9 mouse cellular contexts compared by ENCODE assay signal in genomic region chr4:134430381-134431004, GRCm38 (mm10). TPM values are rescaled to one million over a fixed set of nuclear protein-coding genes. Genes with fewer than 3 reads are reported as not detected.
DNase-seq lines count a peak whose midpoint lies in the region; ATAC-seq lines count a peak whose summit lies in the region.
"Had no signal": no experiment of that assay in that cellular context is flagged by ENCODE, and none has a peak within 500 bp of the region (broad histone marks: within the 10 kb centered on the region; RNA-seq: fewer than 3 reads in every experiment).

No protein-coding gene starts in this region.

- H3K27ac ChIP-seq in heart, embryonic 10.5 days = peak overlapping the region; percentile 52
- H3K27ac ChIP-seq in embryonic facial prominence, embryonic 13.5 days = peak overlapping the region; percentile 89
- H3K27ac ChIP-seq in intestine, embryonic 16.5 days (ENCODE audit: low read length) = peak overlapping the region; percentile 78
- H3K27ac ChIP-seq in limb, embryonic 11.5 days (replicated peaks; ENCODE audit: low read depth, low read length) = no peak overlapping the region
- H3K27ac ChIP-seq in neural tube, embryonic 11.5 days (ENCODE audit: low read depth, low read length) = peak overlapping the region; percentile 73
- no peak overlapping the region for H3K27ac ChIP-seq in liver, embryonic 11.5 days (ENCODE audit: low read depth, low read length)

- H3K4me1 ChIP-seq in heart, embryonic 10.5 days = peaks cover 10% of the 10 kb centered on the region
- peaks cover 18% of the 10 kb centered on the region for H3K4me1 ChIP-seq in embryonic facial prominence, embryonic 13.5 days
- H3K4me1 ChIP-seq in intestine, embryonic 16.5 days (ENCODE audit: control insufficient read depth, insufficient read depth, low read length) = peaks cover 12% of the 10 kb centered on the region
- H3K4me1 ChIP-seq in limb, embryonic 11.5 days (ENCODE audit: control insufficient read depth, insufficient read depth, low read length) = no peaks in the 10 kb centered on the region
- peaks cover 7% of the 10 kb centered on the region; the same call in 1 of the 2 replicates for H3K4me1 ChIP-seq in neural tube, embryonic 11.5 days (ENCODE audit: control insufficient read depth, insufficient read depth, low read length)
- no peaks in the 10 kb centered on the region for H3K4me1 ChIP-seq in liver, embryonic 11.5 days (replicated peaks; ENCODE audit: control insufficient read depth, insufficient read depth, low read length)

- peak overlapping the region; percentile 46 for H3K4me2 ChIP-seq in embryonic facial prominence, embryonic 13.5 days
- peak overlapping the region; percentile 25; the same call in 1 of the 2 replicates for H3K4me2 ChIP-seq in intestine, embryonic 16.5 days (ENCODE audit: low read depth, low read length)
- no peak overlapping the region for H3K4me2 ChIP-seq in limb, embryonic 11.5 days (ENCODE audit: low read depth, severe bottlenecking)
- H3K4me2 ChIP-seq in neural tube, embryonic 11.5 days (ENCODE audit: low read depth) = peak overlapping the region; percentile 15; the same call in 1 of the 2 replicates
- no peak overlapping the region for H3K4me2 ChIP-seq in liver, embryonic 11.5 days

- H3K9ac ChIP-seq in embryonic facial prominence, embryonic 13.5 days = peak overlapping the region; percentile 57; the same call in 1 of the 2 replicates
- peak overlapping the region; percentile 59 for H3K9ac ChIP-seq in intestine, embryonic 16.5 days (ENCODE audit: low read depth, low read length)
- H3K9ac ChIP-seq in limb, embryonic 11.5 days (ENCODE audit: low read length) = no peak overlapping the region
- no peak overlapping the region for H3K9ac ChIP-seq in neural tube, embryonic 11.5 days (ENCODE audit: low read length)
- H3K9ac ChIP-seq in liver, embryonic 11.5 days (ENCODE audit: low read depth, low read length) = no peak overlapping the region

- ATAC-seq in embryonic facial prominence, embryonic 13.5 days (ENCODE audit: insufficient number of reproducible peaks, insufficient read depth, low FRiP score, low TSS enrichment, low read depth) = no peak
- ATAC-seq in intestine, embryonic 16.5 days = peak; percentile 58; the same call in 1 of the 2 replicates
- no peak for ATAC-seq in limb, embryonic 11.5 days (ENCODE audit: insufficient number of reproducible peaks, low FRiP score, low TSS enrichment, low read depth)
- ATAC-seq in neural tube, embryonic 11.5 days (ENCODE audit: insufficient read depth, low FRiP score, low TSS enrichment) = peak; percentile 63; the same call in 1 of the 2 replicates
- ATAC-seq in liver, embryonic 11.5 days (replicated peaks; ENCODE audit: low FRiP score) = no peak

- no peak overlapping the region for H3K4me3 ChIP-seq in heart, embryonic 10.5 days
- peak overlapping the region; percentile 10; the same call in 1 of the 2 replicates for H3K4me3 ChIP-seq in embryonic facial prominence, embryonic 13.5 days
- H3K4me3 ChIP-seq in intestine, embryonic 16.5 days (ENCODE audit: low read length) = no peak overlapping the region
- no peak overlapping the region for H3K4me3 ChIP-seq in limb, embryonic 11.5 days (ENCODE audit: low read depth, low read length)
- H3K4me3 ChIP-seq in neural tube, embryonic 11.5 days (ENCODE audit: low read depth, low read length) = no peak overlapping the region
- no peak overlapping the region for H3K4me3 ChIP-seq in liver, embryonic 11.5 days (ENCODE audit: low read depth, low read length)
- H3K4me3 ChIP-seq: erythroblast, embryonic 14.5 days had no signal

- H3K27me3 ChIP-seq in heart, embryonic 10.5 days (ENCODE audit: insufficient read depth, poor library complexity, severe bottlenecking) = no peaks in the 10 kb centered on the region
- H3K27me3 ChIP-seq in embryonic facial prominence, embryonic 13.5 days = no peaks in the 10 kb centered on the region
- H3K27me3 ChIP-seq in intestine, embryonic 16.5 days (replicated peaks; ENCODE audit: control insufficient read depth, insufficient read depth, low read length) = no peaks in the 10 kb centered on the region
- H3K27me3 ChIP-seq in limb, embryonic 11.5 days (ENCODE audit: control insufficient read depth, insufficient read depth, low read length) = no peaks in the 10 kb centered on the region
- no peaks in the 10 kb centered on the region for H3K27me3 ChIP-seq in neural tube, embryonic 11.5 days (ENCODE audit: control insufficient read depth, insufficient read depth, low read length)
- no peaks in the 10 kb centered on the region for H3K27me3 ChIP-seq in liver, embryonic 11.5 days (replicated peaks; ENCODE audit: control insufficient read depth, insufficient read depth, low read length)

- H3K9me3 ChIP-seq in heart, embryonic 10.5 days = no peaks in the 10 kb centered on the region
- H3K9me3 ChIP-seq in embryonic facial prominence, embryonic 13.5 days = no peaks in the 10 kb centered on the region
- H3K9me3 ChIP-seq in intestine, embryonic 16.5 days (ENCODE audit: control insufficient read depth, low read length) = no peaks in the 10 kb centered on the region
- no peaks in the 10 kb centered on the region for H3K9me3 ChIP-seq in limb, embryonic 11.5 days (ENCODE audit: control insufficient read depth, low read length)
- no peaks in the 10 kb centered on the region for H3K9me3 ChIP-seq in neural tube, embryonic 11.5 days (ENCODE audit: control insufficient read depth, low read length)
- no peaks in the 10 kb centered on the region for H3K9me3 ChIP-seq in liver, embryonic 11.5 days (ENCODE audit: control insufficient read depth, low read length)

- H3K36me3 ChIP-seq in heart, embryonic 10.5 days = peaks cover 6% of the 10 kb centered on the region; the same call in 1 of the 2 replicates
- H3K36me3 ChIP-seq in embryonic facial prominence, embryonic 13.5 days = peaks cover 14% of the 10 kb centered on the region
- H3K36me3 ChIP-seq in intestine, embryonic 16.5 days (ENCODE audit: control insufficient read depth, insufficient read depth, low read length) = no peaks in the 10 kb centered on the region
- H3K36me3 ChIP-seq in limb, embryonic 11.5 days (ENCODE audit: control insufficient read depth, insufficient read depth, low read length) = no peaks in the 10 kb centered on the region
- no peaks in the 10 kb centered on the region for H3K36me3 ChIP-seq in neural tube, embryonic 11.5 days (ENCODE audit: control insufficient read depth, insufficient read depth, low read length)
- H3K36me3 ChIP-seq in liver, embryonic 11.5 days (ENCODE audit: control insufficient read depth, insufficient read depth, low read length) = no peaks in the 10 kb centered on the region

- WGBS in heart, embryonic 10.5 days = 48% methylated on average over 23 of the region's 23 CpGs
- WGBS in embryonic facial prominence, embryonic 13.5 days = 23% methylated on average over 23 of the region's 23 CpGs
- WGBS in intestine, embryonic 16.5 days = 29% methylated on average over 23 of the region's 23 CpGs
- 31% methylated on average over 23 of the region's 23 CpGs for WGBS in limb, embryonic 11.5 days
- WGBS in neural tube, embryonic 11.5 days = 28% methylated on average over 23 of the region's 23 CpGs
- WGBS in liver, embryonic 11.5 days = 54% methylated on average over 23 of the region's 23 CpGs

- no peak for DNase-seq in heart, embryonic 10.5 days (ENCODE audit: low spot score)
- no peak for DNase-seq in heart, postnatal 4 days
- peak; percentile 38 for DNase-seq in limb, embryonic 11.5 days (ENCODE audit: low spot score)
- DNase-seq in neural tube, embryonic 11.5 days (ENCODE audit: low spot score) = peak; percentile 73
- no peak for DNase-seq in liver, embryonic 11.5 days (ENCODE audit: low spot score)
- DNase-seq in natural killer cell, adult 2 months (ENCODE audit: low spot score in 2 of 2) = no peak

RNA-seq across cellular contexts. Expression of gene Pafah2, which starts 34.4 kb away (rescaled TPM):
- polyA plus RNA-seq in heart, embryonic 10.5 days (2016; fragmentation: Nextera tagmentation; extraction: Ambion mirVana) = 8.0 and 9.6 TPM in 2 replicates
- total RNA-seq in heart, postnatal 4 days (2021) = 1 to 10 TPM; 8.6 to 8.9 TPM
- 12.0 and 13.0 TPM in 2 replicates for polyA plus RNA-seq in embryonic facial prominence, embryonic 13.5 days (2015; fragmentation: Nextera tagmentation; extraction: Ambion mirVana)
- polyA plus RNA-seq in intestine, embryonic 16.5 days (2015; fragmentation: Nextera tagmentation; extraction: Ambion mirVana) = 61.6 and 69.2 TPM in 2 replicates
- polyA plus RNA-seq in limb, embryonic 11.5 days (2014; fragmentation: Nextera tagmentation; extraction: Ambion mirVana) = 9.5 and 10.8 TPM in 2 replicates
- 6.9 and 11.4 TPM in 2 replicates for polyA plus RNA-seq in neural tube, embryonic 11.5 days (2014; fragmentation: Nextera tagmentation; extraction: Ambion mirVana)
- 7.9 and 8.5 TPM in 2 replicates for polyA plus RNA-seq in liver, embryonic 11.5 days (2014; fragmentation: Nextera tagmentation; extraction: Ambion mirVana)
- polyA plus RNA-seq: erythroblast, embryonic 14.5 days had no signal

RNA-seq across cellular contexts. Expression of gene Stmn1, which starts 37.6 kb away (rescaled TPM):
- 838 and 1,170 TPM in 2 replicates for polyA plus RNA-seq in heart, embryonic 10.5 days (2016; fragmentation: Nextera tagmentation; extraction: Ambion mirVana)
- total RNA-seq in heart, postnatal 4 days (2021) = 100 to 1,000 TPM; 312 to 327 TPM
- 2,120 and 2,313 TPM in 2 replicates for polyA plus RNA-seq in embryonic facial prominence, embryonic 13.5 days (2015; fragmentation: Nextera tagmentation; extraction: Ambion mirVana)
- polyA plus RNA-seq in intestine, embryonic 16.5 days (2015; fragmentation: Nextera tagmentation; extraction: Ambion mirVana) = 982 and 1,127 TPM in 2 replicates
- 2,250 and 2,263 TPM in 2 replicates for polyA plus RNA-seq in limb, embryonic 11.5 days (2014; fragmentation: Nextera tagmentation; extraction: Ambion mirVana)
- 3,693 and 3,815 TPM in 2 replicates for polyA plus RNA-seq in neural tube, embryonic 11.5 days (2014; fragmentation: Nextera tagmentation; extraction: Ambion mirVana)
- 896 and 908 TPM in 2 replicates for polyA plus RNA-seq in liver, embryonic 11.5 days (2014; fragmentation: Nextera tagmentation; extraction: Ambion mirVana)

RNA-seq across cellular contexts. Expression of gene Extl1, which starts 46.8 kb away (rescaled TPM):
- 1.9 and 2.8 TPM in 2 replicates for polyA plus RNA-seq in heart, embryonic 10.5 days (2016; fragmentation: Nextera tagmentation; extraction: Ambion mirVana)
- 1 to 10 TPM; 2.7 to 2.9 TPM for total RNA-seq in heart, postnatal 4 days (2021)
- 4.5 and 5.4 TPM in 2 replicates for polyA plus RNA-seq in embryonic facial prominence, embryonic 13.5 days (2015; fragmentation: Nextera tagmentation; extraction: Ambion mirVana)
- polyA plus RNA-seq in intestine, embryonic 16.5 days (2015; fragmentation: Nextera tagmentation; extraction: Ambion mirVana) = 1.6 and 1.7 TPM in 2 replicates
- 1.0 and 1.4 TPM in 2 replicates for polyA plus RNA-seq in limb, embryonic 11.5 days (2014; fragmentation: Nextera tagmentation; extraction: Ambion mirVana)
- 0.24 and 0.37 TPM in 2 replicates for polyA plus RNA-seq in neural tube, embryonic 11.5 days (2014; fragmentation: Nextera tagmentation; extraction: Ambion mirVana)
- polyA plus RNA-seq in liver, embryonic 11.5 days (2014; fragmentation: Nextera tagmentation; extraction: Ambion mirVana) = 0.42 and 0.67 TPM in 2 replicates
- polyA plus RNA-seq: erythroblast, embryonic 14.5 days had no signal

Comparison
In these comparisons a context has a peak if more than half of its experiments do, and no peak if none do; other contexts are left out.
1. DNase-seq: peak in limb, embryonic 11.5 days (single experiment) and neural tube, embryonic 11.5 days (single experiment); none in heart, embryonic 10.5 days (single experiment), heart, postnatal 4 days (single experiment), liver, embryonic 11.5 days (single experiment) and natural killer cell, adult 2 months (0 of 2).
2. H3K27ac ChIP-seq: peak in heart, embryonic 10.5 days (single experiment), embryonic facial prominence, embryonic 13.5 days (single experiment), intestine, embryonic 16.5 days (single experiment) and neural tube, embryonic 11.5 days (single experiment); none in limb, embryonic 11.5 days (single experiment) and liver, embryonic 11.5 days (single experiment).
3. ATAC-seq: peak in intestine, embryonic 16.5 days (single experiment) and neural tube, embryonic 11.5 days (single experiment); none in embryonic facial prominence, embryonic 13.5 days (single experiment), limb, embryonic 11.5 days (single experiment) and liver, embryonic 11.5 days (single experiment).
4. H3K4me2 ChIP-seq: peak in embryonic facial prominence, embryonic 13.5 days (single experiment), intestine, embryonic 16.5 days (single experiment) and neural tube, embryonic 11.5 days (single experiment); none in limb, embryonic 11.5 days (single experiment) and liver, embryonic 11.5 days (single experiment).
5. H3K9ac ChIP-seq: peak in embryonic facial prominence, embryonic 13.5 days (single experiment) and intestine, embryonic 16.5 days (single experiment); none in limb, embryonic 11.5 days (single experiment), neural tube, embryonic 11.5 days (single experiment) and liver, embryonic 11.5 days (single experiment).